Mouse (Mus musculus) midbrain, embryonic 12.5 days (tissue): Measurements from ENCODE around the gene Sema6d. TPM values are rescaled to one million over a fixed set of nuclear protein-coding genes. Genes with fewer than 3 reads are reported as not detected.
A peak's percentile ranks its signal among the peaks of the same experiment; 100 is the strongest.

Source experiments
- ATAC-seq: fragments of 200-750 bp; cut with Nextera tagmentation; 2 replicates; pipeline ENCODE4 v1.8.0; 2017; ENCODE audit warnings: low read depth, moderate TSS enrichment, moderate library complexity; ENCODE audit not compliant: low FRiP score
- H3K27ac ChIP-seq: fragments of 300-500 bp; sonication (generic); replicated peaks from 2 replicates; pipeline ENCODE4 v1.5.1; 2016; ENCODE audit warnings: mild to moderate bottlenecking
- H3K27me3 ChIP-seq: fragments of 300-500 bp; sonication (generic); 2 replicates; pipeline ENCODE4 v1.6.1; 2016; ENCODE audit warnings: mild to moderate bottlenecking
- H3K36me3 ChIP-seq: fragments of 300-500 bp; sonication (generic); 2 replicates; pipeline ENCODE4 v1.6.1; 2016
- H3K4me1 ChIP-seq: fragments of 300-500 bp; sonication (generic); 2 replicates; pipeline ENCODE4 v1.6.1; 2016
- H3K4me2 ChIP-seq: fragments of 300-500 bp; sonication (generic); replicated peaks from 2 replicates; pipeline ENCODE4 v1.6.1; 2016; ENCODE audit warnings: mild to moderate bottlenecking, moderate library complexity
- H3K4me3 ChIP-seq: fragments of 300-500 bp; sonication (generic); 2 replicates; pipeline ENCODE4 v1.5.1; 2016; ENCODE audit warnings: mild to moderate bottlenecking
- H3K9ac ChIP-seq: fragments of 300-500 bp; sonication (generic); replicated peaks from 2 replicates; pipeline ENCODE4 v1.6.1; 2016; ENCODE audit warnings: mild to moderate bottlenecking, moderate library complexity
- H3K9me3 ChIP-seq: fragments of 300-500 bp; sonication (generic); 2 replicates; pipeline ENCODE4 v1.6.1; 2016; ENCODE audit warnings: mild to moderate bottlenecking
- WGBS: fragments of 180-500 bp; shearing (Covaris S2); methylation state at CpG from one replicate; pipeline ENCODE4 v1.1.7; 2016; 5-methylcytosine and 5-hydroxymethylcytosine counted together
- polyA plus RNA-seq: library from polyadenylated mRNA; unstranded; fragments of >200 nt; fragmentation: Nextera tagmentation; extraction: Ambion mirVana; gene quantifications from 2 replicates; pipeline ENCODE4 v1.2.1, GENCODE M21; 2016

Gene Sema6d
- polyA plus RNA-seq, 1 experiment from 2014 or later: 17.5 TPM

DNA sequence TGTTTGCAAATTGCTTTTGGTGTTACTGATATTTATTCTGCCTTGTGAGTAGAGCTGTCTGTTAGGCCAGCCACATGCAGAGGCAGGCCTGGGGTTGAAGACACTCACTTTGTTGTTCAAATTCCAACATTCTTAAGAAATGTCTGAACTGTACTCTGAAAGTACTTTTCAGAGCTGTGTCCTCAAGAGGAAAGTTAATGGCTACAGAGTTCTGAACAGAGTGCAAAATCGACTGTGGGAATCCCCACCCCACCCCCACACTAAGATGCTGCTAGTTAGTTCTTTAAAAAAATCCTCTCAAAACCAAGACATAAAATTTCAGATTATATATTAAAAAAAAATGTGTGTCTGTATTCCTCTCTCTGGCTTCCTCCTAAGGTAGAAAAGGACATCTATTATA lies 86.5 kb downstream of the Sema6d start:
- Histone ChIP-seq H3K4me2 (no peak overlapping the region), H3K4me1 (peaks cover 21% of the 10 kb centered on the region), H3K9me3 (no peaks in the 10 kb centered on the region), H3K4me3 (no peak overlapping the region), H3K27me3 (no peaks in the 10 kb centered on the region), H3K9ac (no peak overlapping the region), H3K36me3 (no peaks in the 10 kb centered on the region), H3K27ac (no peak overlapping the region)
- 50% methylated on average over 1 of the region's 1 CpGs for WGBS
- no peak for ATAC-seq

DNA sequence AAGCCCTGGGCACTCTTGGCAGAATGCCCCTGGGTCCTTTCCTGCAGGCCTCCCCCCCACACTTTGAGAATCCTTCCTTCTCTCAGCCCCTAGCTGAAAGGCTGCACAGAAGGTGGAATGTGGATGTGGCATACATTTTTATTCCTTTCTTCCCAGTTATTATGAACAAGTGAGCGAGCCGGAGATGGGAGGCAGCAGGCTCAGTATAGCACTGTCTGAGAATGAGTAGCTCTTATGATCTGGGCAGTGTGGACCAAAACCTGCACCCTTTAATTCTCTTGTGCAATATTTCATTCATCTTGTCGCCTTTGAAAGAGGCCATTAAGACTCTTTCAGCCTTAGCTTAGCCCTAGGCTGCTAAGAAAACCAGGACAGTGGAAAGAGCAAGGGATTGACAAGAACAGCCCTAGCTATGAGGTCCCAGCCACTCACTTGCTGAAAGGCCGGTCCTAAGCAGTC lies 87.0 kb downstream of the Sema6d start:
- H3K27ac ChIP-seq: no peak overlapping the region

DNA sequence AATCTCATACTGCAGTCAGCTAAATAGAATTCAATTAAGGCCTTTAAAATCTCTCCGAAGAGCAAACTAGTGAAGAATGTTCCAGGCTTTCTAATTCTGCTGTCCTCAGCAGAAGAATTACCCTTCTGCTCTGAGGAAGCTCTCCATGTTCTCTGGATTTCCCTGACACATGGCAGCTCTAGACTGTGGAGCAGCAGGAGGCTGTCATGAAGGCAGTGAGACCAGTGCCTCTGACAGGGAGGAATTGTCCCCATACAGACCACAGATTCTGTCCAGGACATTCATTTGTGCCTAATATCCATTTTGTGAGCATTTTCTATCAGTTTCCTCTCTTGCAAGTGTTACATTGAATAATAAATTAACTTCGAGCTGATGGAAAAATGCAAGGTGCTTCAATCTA lies 99.5 kb downstream of the Sema6d start:
- no peak for ATAC-seq
- WGBS: 88% methylated on average over 2 of the region's 2 CpGs
- no peak overlapping the region for H3K4me2 ChIP-seq

More for the DNA sequence above, 87.0 kb downstream of the Sema6d start:
- H3K4me1 ChIP-seq: peaks cover 18% of the 10 kb centered on the region
- H3K9me3 ChIP-seq: no peaks in the 10 kb centered on the region
- 57% methylated on average over 4 of the region's 4 CpGs for WGBS
- ATAC-seq: peak; percentile 62; the same call in 1 of the 2 replicates
- H3K4me2 ChIP-seq: no peak overlapping the region
- no peak overlapping the region for H3K4me3 ChIP-seq
- no peak overlapping the region for H3K9ac ChIP-seq
- H3K36me3 ChIP-seq: no peaks in the 10 kb centered on the region
- no peaks in the 10 kb centered on the region for H3K27me3 ChIP-seq

DNA sequence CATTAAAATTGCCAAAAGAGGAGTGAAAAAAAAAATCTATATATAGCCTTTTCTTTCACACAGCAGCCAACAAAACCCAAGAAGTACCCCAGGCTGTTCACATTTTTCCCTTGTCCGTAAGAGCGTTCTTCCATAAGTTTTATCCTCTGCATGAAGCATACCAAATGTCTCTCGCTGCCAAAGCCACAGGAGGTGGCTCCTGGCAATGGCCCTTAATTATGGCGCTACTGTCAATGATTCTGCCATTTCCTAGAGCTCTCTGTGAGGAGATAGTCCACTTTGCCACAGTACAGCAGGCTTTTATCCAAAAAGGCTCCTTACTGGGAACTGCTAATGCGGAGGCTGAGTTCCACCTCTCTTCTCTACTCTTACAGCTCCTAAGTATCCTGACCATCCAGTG lies 104.3 kb downstream of the Sema6d start:
- Histone ChIP-seq H3K4me2 (no peak overlapping the region), H3K4me1 (no peaks in the 10 kb centered on the region), H3K4me3 (no peak overlapping the region), H3K9ac (no peak overlapping the region), H3K27me3 (no peaks in the 10 kb centered on the region), H3K36me3 (no peaks in the 10 kb centered on the region), H3K27ac (no peak overlapping the region), H3K9me3 (no peaks in the 10 kb centered on the region)
- ATAC-seq: no peak
- WGBS: 85% methylated on average over 5 of the region's 5 CpGs

More for the DNA sequence above, 99.5 kb downstream of the Sema6d start:
- Histone ChIP-seq H3K9ac (no peak overlapping the region), H3K4me1 (no peaks in the 10 kb centered on the region), H3K27ac (no peak overlapping the region), H3K4me3 (no peak overlapping the region), H3K9me3 (no peaks in the 10 kb centered on the region), H3K36me3 (no peaks in the 10 kb centered on the region), H3K27me3 (no peaks in the 10 kb centered on the region)

DNA sequence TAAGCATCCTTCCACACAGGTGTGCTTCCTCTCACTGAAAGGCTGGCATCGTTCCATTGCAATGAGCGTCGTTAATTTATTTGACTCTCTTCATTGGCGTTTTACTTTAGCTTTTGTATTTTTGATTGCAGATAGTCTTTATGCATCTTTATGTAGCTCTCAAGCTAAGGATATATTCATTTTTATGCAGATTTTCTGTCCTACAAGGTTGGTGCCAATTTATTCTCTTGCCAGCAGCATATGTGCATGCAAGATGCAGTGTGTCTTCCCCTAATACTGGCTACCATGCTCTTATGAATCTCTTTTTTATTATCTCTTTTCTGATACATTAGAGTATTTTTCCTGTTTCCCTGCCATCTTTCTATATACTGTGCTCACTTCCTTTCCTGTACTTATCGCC lies 111.7 kb downstream of the Sema6d start:
- H3K4me2 ChIP-seq: no peak overlapping the region
- H3K27me3 ChIP-seq: no peaks in the 10 kb centered on the region
- peaks cover 9% of the 10 kb centered on the region; the same call in 1 of the 2 replicates for H3K4me1 ChIP-seq
- ATAC-seq: no peak
- H3K9ac ChIP-seq: no peak overlapping the region
- H3K27ac ChIP-seq: no peak overlapping the region
- H3K36me3 ChIP-seq: no peaks in the 10 kb centered on the region
- no peak overlapping the region for H3K4me3 ChIP-seq
- H3K9me3 ChIP-seq: no peaks in the 10 kb centered on the region
- 97% methylated on average over 5 of the region's 5 CpGs for WGBS

DNA sequence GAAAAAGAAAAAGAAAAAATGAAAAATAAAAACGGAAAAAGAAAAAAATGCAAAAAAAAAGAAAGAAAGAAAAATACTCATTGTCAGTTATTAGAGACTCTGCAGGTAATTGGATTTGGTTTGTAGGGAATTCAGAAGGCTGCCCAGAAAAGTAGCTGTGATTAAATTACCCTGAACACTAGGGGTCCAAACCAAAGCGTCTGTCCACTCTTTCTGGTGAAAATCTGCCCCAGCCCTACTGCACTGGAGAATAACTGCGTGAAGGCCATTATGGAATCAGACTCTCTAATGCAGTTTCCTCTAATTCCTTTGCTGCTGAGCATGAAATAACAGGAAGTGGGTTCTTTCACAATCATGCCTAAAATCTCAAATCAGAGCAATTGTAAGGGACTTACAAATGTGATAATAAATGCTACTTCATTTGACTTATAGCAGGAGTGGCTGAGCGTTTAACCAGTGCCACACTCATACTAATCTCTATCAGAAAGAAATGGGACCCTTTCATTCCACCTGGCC lies 112.8 kb downstream of the Sema6d start:
- no peaks in the 10 kb centered on the region for H3K9me3 ChIP-seq
- H3K4me3 ChIP-seq: no peak overlapping the region
- WGBS: 40% methylated on average over 4 of the region's 4 CpGs
- peaks cover 9% of the 10 kb centered on the region; the same call in 1 of the 2 replicates for H3K4me1 ChIP-seq
- H3K27ac ChIP-seq: no peak overlapping the region
- no peak overlapping the region for H3K4me2 ChIP-seq
- no peak overlapping the region for H3K9ac ChIP-seq
- ATAC-seq: no peak
- H3K36me3 ChIP-seq: no peaks in the 10 kb centered on the region
- no peaks in the 10 kb centered on the region for H3K27me3 ChIP-seq

DNA sequence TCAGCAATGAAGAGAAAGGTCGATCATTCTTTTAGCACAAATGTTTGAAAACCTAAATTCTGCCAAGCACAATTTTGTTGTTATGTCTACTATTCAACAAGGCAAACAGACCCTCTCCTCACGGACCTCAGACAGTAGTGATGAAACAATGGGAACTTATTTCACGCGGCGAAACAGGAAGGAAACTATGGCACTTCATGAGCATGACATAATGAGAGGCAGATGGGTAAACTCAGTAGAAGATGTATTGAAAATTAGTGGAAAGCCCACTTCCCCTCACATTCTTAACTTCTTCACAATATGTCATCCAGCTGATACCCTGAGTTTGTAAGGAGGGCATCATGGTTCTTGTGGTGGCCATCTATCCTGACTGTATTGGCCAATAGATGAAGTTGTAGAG lies 116.0 kb downstream of the Sema6d start:
- H3K27me3 ChIP-seq: no peaks in the 10 kb centered on the region
- H3K4me3 ChIP-seq: no peak overlapping the region
- no peaks in the 10 kb centered on the region for H3K36me3 ChIP-seq
- H3K9ac ChIP-seq: no peak overlapping the region
- H3K9me3 ChIP-seq: no peaks in the 10 kb centered on the region
- H3K4me1 ChIP-seq: peaks cover 9% of the 10 kb centered on the region; the same call in 1 of the 2 replicates
- 82% methylated on average over 5 of the region's 5 CpGs for WGBS
- ATAC-seq: no peak
- no peak overlapping the region for H3K27ac ChIP-seq
- H3K4me2 ChIP-seq: no peak overlapping the region

DNA sequence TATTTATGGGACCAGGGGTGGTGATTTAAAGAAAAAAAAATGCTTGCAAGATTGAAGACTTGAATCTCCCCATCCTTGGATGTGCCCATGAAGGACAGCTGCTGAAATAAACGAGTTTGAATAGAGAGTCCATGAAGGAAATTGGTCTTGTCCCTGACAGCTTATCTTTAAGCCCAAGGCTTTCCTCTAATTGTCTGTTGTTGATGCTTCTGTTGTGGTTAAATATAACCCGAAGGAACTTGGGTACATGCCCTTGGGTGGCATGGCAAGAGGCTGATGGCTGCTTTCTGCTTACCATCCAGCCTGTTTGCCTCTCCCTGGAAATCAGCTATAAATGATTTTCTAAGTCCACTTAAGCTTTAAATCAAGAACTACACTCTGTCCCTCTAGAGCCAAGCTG lies 118.5 kb downstream of the Sema6d start:
- 78% methylated on average over 2 of the region's 2 CpGs for WGBS
- ATAC-seq: no peak
- H3K4me2 ChIP-seq: no peak overlapping the region
- H3K9me3 ChIP-seq: no peaks in the 10 kb centered on the region
- H3K4me1 ChIP-seq: no peaks in the 10 kb centered on the region
- no peak overlapping the region for H3K27ac ChIP-seq
- no peaks in the 10 kb centered on the region for H3K27me3 ChIP-seq
- H3K36me3 ChIP-seq: no peaks in the 10 kb centered on the region
- H3K9ac ChIP-seq: no peak overlapping the region
- no peak overlapping the region for H3K4me3 ChIP-seq

DNA sequence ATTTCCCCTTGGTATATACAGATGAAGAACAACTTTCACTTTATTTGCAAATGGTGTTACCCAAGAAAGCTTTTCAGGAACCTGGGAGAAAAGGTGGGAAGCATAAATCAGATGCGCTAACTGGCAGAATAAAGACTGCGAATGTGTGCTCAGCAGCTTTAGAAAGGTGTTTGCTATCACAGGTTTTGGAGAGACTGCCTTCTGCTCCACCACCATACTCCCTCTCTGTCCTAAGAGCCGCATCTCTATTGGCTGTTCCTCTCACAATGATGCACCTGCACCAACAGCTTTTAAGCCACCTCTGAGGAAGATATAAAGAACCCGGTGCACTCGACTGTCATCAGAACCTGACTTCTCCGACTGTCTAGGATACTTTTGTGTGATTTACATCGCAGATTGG lies 133.8 kb downstream of the Sema6d start:
- Histone ChIP-seq H3K27me3 (no peaks in the 10 kb centered on the region), H3K9me3 (no peaks in the 10 kb centered on the region), H3K9ac (no peak overlapping the region), H3K4me3 (no peak overlapping the region), H3K4me1 (no peaks in the 10 kb centered on the region), H3K36me3 (no peaks in the 10 kb centered on the region), H3K27ac (no peak overlapping the region), H3K4me2 (no peak overlapping the region)
- ATAC-seq: no peak
- WGBS: 83% methylated on average over 7 of the region's 7 CpGs

DNA sequence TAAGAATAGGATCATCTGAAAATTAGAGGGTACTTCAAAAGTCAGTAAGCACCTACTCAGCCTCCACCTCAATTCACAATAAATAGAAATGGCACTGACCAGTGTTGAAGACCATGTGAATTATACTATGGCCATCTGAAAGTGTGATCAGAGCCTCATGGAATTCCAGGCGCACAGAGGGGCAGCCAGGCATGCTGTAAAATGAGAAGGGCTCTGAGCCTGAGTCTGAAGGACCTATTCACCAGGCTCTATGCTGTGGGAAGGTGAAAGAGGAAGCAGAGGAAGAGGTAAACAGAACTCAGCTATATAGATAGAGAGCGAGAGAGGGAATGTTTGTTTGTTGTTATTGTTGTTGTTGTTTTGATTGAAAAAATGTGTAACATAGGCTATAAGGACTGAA lies 134.6 kb downstream of the Sema6d start:
- Histone ChIP-seq H3K36me3 (no peaks in the 10 kb centered on the region), H3K9me3 (no peaks in the 10 kb centered on the region), H3K4me3 (no peak overlapping the region), H3K27ac (no peak overlapping the region), H3K9ac (no peak overlapping the region), H3K4me1 (no peaks in the 10 kb centered on the region), H3K4me2 (no peak overlapping the region), H3K27me3 (no peaks in the 10 kb centered on the region)
- 66% methylated on average over 2 of the region's 2 CpGs for WGBS
- ATAC-seq: no peak

DNA sequence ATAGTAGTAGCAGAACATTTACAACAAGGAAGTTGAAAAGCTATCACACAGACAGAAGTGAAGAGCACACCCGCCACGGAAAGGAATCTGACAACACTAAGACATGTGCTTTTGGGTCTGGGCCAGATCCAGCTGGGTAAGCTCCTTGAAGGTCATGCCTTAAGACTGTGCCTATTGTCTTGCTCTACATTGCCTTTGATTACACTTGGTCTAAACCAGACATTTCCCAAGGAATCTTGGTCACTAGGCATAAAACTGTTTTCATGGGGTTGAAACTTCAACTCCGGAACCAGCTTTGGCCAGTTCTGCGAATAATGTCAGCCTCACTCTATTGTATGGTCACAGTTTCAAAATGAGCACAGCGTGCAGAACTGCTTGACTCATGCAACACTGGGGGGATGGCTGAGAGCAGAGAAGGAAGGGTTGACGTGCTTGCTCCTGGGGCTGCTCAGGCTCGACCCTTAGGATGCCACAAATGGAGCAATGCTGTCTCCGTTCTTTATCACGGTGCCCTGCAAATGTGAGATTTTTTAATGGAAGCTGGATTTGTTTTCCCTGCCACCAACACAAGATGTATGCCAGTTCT lies 145.0 kb downstream of the Sema6d start:
- Histone ChIP-seq H3K27ac (no peak overlapping the region), H3K4me2 (no peak overlapping the region), H3K27me3 (no peaks in the 10 kb centered on the region), H3K4me3 (no peak overlapping the region), H3K4me1 (peaks cover 13% of the 10 kb centered on the region), H3K36me3 (no peaks in the 10 kb centered on the region), H3K9ac (no peak overlapping the region), H3K9me3 (no peaks in the 10 kb centered on the region)
- ATAC-seq: no peak
- WGBS: 63% methylated on average over 9 of the region's 9 CpGs

DNA sequence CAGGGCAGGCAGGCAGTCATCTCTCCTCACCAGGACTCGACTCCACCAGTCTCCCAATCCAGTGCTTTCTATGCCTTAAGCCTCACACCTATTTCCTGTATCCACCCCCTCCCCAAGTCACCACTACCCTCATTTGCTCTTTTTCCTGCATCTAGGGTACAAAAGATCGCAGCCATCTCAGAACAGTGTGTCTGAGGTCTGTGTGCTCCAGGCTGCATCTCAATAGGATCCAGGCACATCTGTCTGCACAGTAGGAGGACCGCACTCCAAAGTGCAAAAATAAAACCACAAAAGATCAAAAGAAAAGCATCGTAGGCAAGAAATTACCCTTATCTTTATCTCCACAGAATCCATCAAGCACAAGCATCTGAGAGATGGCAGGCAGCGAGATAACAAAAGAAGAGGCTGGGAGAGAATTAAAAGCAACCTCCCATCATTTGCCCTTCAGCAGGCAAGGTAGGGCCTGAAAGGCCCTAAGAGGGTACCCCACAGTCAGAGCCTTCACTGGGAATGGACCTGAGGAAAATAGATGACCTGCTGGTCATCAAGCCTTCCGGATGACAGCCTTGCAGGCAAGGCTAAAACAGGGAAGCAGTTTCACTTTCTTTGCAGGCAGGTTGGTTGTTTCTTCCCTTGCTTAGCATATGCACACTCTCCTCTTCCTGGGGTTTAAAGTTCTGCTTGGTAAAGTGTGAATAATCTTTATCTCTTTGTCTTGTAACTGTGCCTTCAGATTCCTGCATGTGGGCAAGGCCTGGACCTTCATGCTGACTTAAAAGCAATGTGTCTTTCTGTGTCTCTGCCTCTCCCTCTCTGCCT lies 145.7 kb downstream of the Sema6d start:
- WGBS: 45% methylated on average over 6 of the region's 6 CpGs
- no peak for ATAC-seq
- no peaks in the 10 kb centered on the region for H3K36me3 ChIP-seq
- H3K4me2 ChIP-seq: no peak overlapping the region
- no peak overlapping the region for H3K4me3 ChIP-seq
- no peaks in the 10 kb centered on the region for H3K27me3 ChIP-seq
- peaks cover 13% of the 10 kb centered on the region for H3K4me1 ChIP-seq
- no peaks in the 10 kb centered on the region for H3K9me3 ChIP-seq
- H3K9ac ChIP-seq: no peak overlapping the region
- H3K27ac ChIP-seq: no peak overlapping the region
